Mouse (Mus musculus): Measurements from ENCODE around the gene Eif2b2. TPM values are rescaled to one million over a fixed set of nuclear protein-coding genes. Genes with fewer than 3 reads are reported as not detected.

Eif2b2 gene
- total RNA-seq, 2 experiments from 2014 or later: 51.0 to 54.7 TPM

Small RNA genes lying within 50 kb of the gene (microRNA-seq; reads per million reads assigned to microRNA genes)
- gene Mir6938: 0 to 0.36 reads per million in 2 experiments

Other genes starting within 250 kb of the Eif2b2 start
- 10 to 100 TPM; 25.0 to 28.1 TPM for gene Fcf1, start 248.6 kb upstream of the Eif2b2 start, total RNA-seq (2021)
- gene Arel1, start 248.6 kb upstream of the Eif2b2 start, total RNA-seq (2021): 10 to 100 TPM; 19.7 to 26.1 TPM
- 10 to 100 TPM; 14.7 to 15.6 TPM for gene Ylpm1, start 223.2 kb upstream of the Eif2b2 start, total RNA-seq (2021)
- 1 to 10 TPM; 1.1 to 2.2 TPM for gene Prox2, start 108.7 kb upstream of the Eif2b2 start, total RNA-seq (2021)
- 100 to 1,000 TPM; 286 to 336 TPM for gene Dlst, start 108.6 kb upstream of the Eif2b2 start, total RNA-seq (2021)
- gene Rps6kl1, start 68.2 kb upstream of the Eif2b2 start, total RNA-seq (2021): 1 to 10 TPM in 1 of 2 experiments, under 1 TPM in 1; 0.64 to 1.1 TPM
- gene Pgf, start 41.7 kb upstream of the Eif2b2 start, total RNA-seq (2021): 1 to 10 TPM; 1.2 to 1.9 TPM
- gene Mlh3, start 51.1 kb downstream of the Eif2b2 start, total RNA-seq (2021): 1 to 10 TPM; 6.5 to 7.0 TPM
- 10 to 100 TPM; 38.0 to 38.6 TPM for gene Acyp1, start 69.0 kb downstream of the Eif2b2 start, total RNA-seq (2021)
- 1 to 10 TPM in 1 of 2 experiments, under 1 TPM in 1; 0.72 to 1.0 TPM for gene Zc2hc1c, start 69.1 kb downstream of the Eif2b2 start, total RNA-seq (2021)
- gene Nek9, start 119.9 kb downstream of the Eif2b2 start, total RNA-seq (2021): 100 to 1,000 TPM in 1 of 2 experiments, 10 to 100 TPM in 1; 86.2 to 105 TPM
- gene Tmed10, start 155.4 kb downstream of the Eif2b2 start, total RNA-seq (2021): 100 to 1,000 TPM; 103 to 110 TPM

Data from gastrocnemius, postnatal 36 days (tissue).